Mouse (Mus musculus): ENCODE measurements around the gene Nudt1.

Nudt1 gene

GRCm38 (mm10) chr5:140342880-140343279, 21.4 kb downstream of the Nudt1 start:
- no peak for DNase-seq (ENCODE audit: low read depth, low spot score)

GRCm38 (mm10) chr5:140345244-140345643, 23.8 kb downstream of the Nudt1 start:
- DNase-seq (ENCODE audit: low read depth, low spot score) = no peak

GRCm38 (mm10) chr5:140346050-140346449, 24.6 kb downstream of the Nudt1 start:
- no peak for DNase-seq (ENCODE audit: low read depth, low spot score)

- DNase-seq (ENCODE audit: low read depth, low spot score) = no peak
Measured at GRCm38 (mm10) chr5:140349882-140350281, 28.4 kb downstream of the Nudt1 start.

GRCm38 (mm10) chr5:140350731-140351497, 29.5 kb downstream of the Nudt1 start:
- no peak for DNase-seq (ENCODE audit: low read depth, low spot score)

- DNase-seq (ENCODE audit: low read depth, low spot score) = no peak
Measured at GRCm38 (mm10) chr5:140352352-140352751, 30.9 kb downstream of the Nudt1 start.

GRCm38 (mm10) chr5:140355934-140356333, 34.5 kb downstream of the Nudt1 start:
- no peak for DNase-seq (ENCODE audit: low read depth, low spot score)

- no peak for DNase-seq (ENCODE audit: low read depth, low spot score)
Measured at GRCm38 (mm10) chr5:140357466-140357865, 36.0 kb downstream of the Nudt1 start.

- DNase-seq (ENCODE audit: low read depth, low spot score) = peak; percentile 31
Measured at GRCm38 (mm10) chr5:140359930-140360674, 38.6 kb downstream of the Nudt1 start.

GRCm38 (mm10) chr5:140364415-140364814, 43.0 kb downstream of the Nudt1 start:
- no peak for DNase-seq (ENCODE audit: low read depth, low spot score)

GRCm38 (mm10) chr5:140368126-140368525, 46.7 kb downstream of the Nudt1 start:
- DNase-seq (ENCODE audit: low read depth, low spot score) = peak; percentile 69

GRCm38 (mm10) chr5:140368926-140369325, 47.5 kb downstream of the Nudt1 start:
- no peak for DNase-seq (ENCODE audit: low read depth, low spot score)

GRCm38 (mm10) chr5:140369466-140369865, 48.0 kb downstream of the Nudt1 start:
- DNase-seq (ENCODE audit: low read depth, low spot score) = no peak

GRCm38 (mm10) chr5:140370446-140371254, 49.2 kb downstream of the Nudt1 start:
- no peak for DNase-seq (ENCODE audit: low read depth, low spot score)

- no peak for DNase-seq (ENCODE audit: low read depth, low spot score)
Measured at GRCm38 (mm10) chr5:140371671-140372070, 50.2 kb downstream of the Nudt1 start.

- no peak for DNase-seq (ENCODE audit: low read depth, low spot score)
Measured at GRCm38 (mm10) chr5:140373711-140374110, 52.3 kb downstream of the Nudt1 start.

- no peak for DNase-seq (ENCODE audit: low read depth, low spot score)
Measured at GRCm38 (mm10) chr5:140374226-140374625, 52.8 kb downstream of the Nudt1 start.

GRCm38 (mm10) chr5:140375249-140375829, 53.9 kb downstream of the Nudt1 start:
- DNase-seq (ENCODE audit: low read depth, low spot score) = no peak

- DNase-seq (ENCODE audit: low read depth, low spot score) = no peak
Measured at GRCm38 (mm10) chr5:140378121-140378853, 56.8 kb downstream of the Nudt1 start.

GRCm38 (mm10) chr5:140379299-140379698, 57.8 kb downstream of the Nudt1 start:
- no peak for DNase-seq (ENCODE audit: low read depth, low spot score)

GRCm38 (mm10) chr5:140381156-140381555, 59.7 kb downstream of the Nudt1 start:
- DNase-seq (ENCODE audit: low read depth, low spot score) = no peak
